Mouse (Mus musculus) erythroblast, embryonic 14.5 days (primary cell): ENCODE data around the gene Smtn. TPM values are rescaled to one million over a fixed set of nuclear protein-coding genes. Genes with fewer than 3 reads are reported as not detected.

Experiments
- H3K27me3 ChIP-seq: 2 replicates; pipeline ENCODE4 v1.6.1; 2012; ENCODE audit warnings: inconsistent platforms; ENCODE audit not compliant: control insufficient read depth
- H3K36me3 ChIP-seq: 2 replicates; pipeline ENCODE4 v1.6.1; 2012; ENCODE audit warnings: mild to moderate bottlenecking, inconsistent platforms; ENCODE audit not compliant: control insufficient read depth
- H3K4me1 ChIP-seq: 2 replicates; pipeline ENCODE4 v1.6.1; 2012; ENCODE audit warnings: inconsistent platforms; ENCODE audit not compliant: control insufficient read depth
- H3K4me3 ChIP-seq: replicated peaks from 2 replicates; pipeline ENCODE3; 2012; ENCODE audit warnings: moderate library complexity, mild to moderate bottlenecking, inconsistent platforms
- H3K9me3 ChIP-seq: 2 replicates; pipeline ENCODE4 v1.6.1; 2012; ENCODE audit warnings: low read length, inconsistent platforms, mixed read lengths; ENCODE audit not compliant: control insufficient read depth
- GATA1 ChIP-seq: IDR thresholded peaks from 2 replicates; pipeline ENCODE4 v1.6.1; 2012; ENCODE audit warnings: low read length, inconsistent platforms, mixed read lengths
- TAL1 ChIP-seq: IDR thresholded peaks from 3 replicates; pipeline ENCODE4 v1.6.1; 2012; ENCODE audit warnings: low read length, inconsistent platforms, mixed read lengths
- polyA plus RNA-seq: library from polyadenylated mRNA; stranded (reverse); fragments of >175 nt; gene quantifications from 2 replicates; pipeline ENCODE4 v1.2.3, GENCODE M21; 2012

Gene Smtn
- polyA plus RNA-seq, 1 experiment = 0.65 TPM

DNA sequence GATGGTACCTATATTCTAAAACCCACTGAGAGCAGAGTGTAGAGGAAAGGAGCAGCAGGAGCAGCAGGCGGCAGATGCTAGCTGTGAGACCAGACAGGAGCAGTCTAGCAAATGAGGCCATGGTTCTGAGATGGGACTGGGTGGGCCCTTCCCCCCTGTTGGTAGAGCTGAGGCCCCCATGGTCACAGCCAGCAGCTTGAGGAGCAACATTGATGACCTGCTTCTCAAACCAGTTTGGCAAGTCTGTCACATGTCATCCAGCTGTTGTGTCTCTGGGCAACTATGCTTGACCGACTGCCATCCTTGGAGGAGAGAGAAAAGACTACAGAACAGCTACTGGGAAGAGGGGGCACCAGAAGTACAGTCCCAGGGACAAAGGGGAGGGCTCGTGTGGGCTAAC is 1.5 kb upstream of the Smtn start:
- Histone ChIP-seq H3K4me3 (no peak overlapping the region), H3K36me3 (no peaks in the 10 kb centered on the region), H3K27me3 (no peaks in the 10 kb centered on the region; the same call in 1 of the 2 replicates), H3K4me1 (peaks cover 24% of the 10 kb centered on the region), H3K9me3 (peaks cover 7% of the 10 kb centered on the region; the same call in 1 of the 2 replicates)
- TF ChIP-seq GATA1 = no peak
- TF ChIP-seq TAL1 = no peak

DNA sequence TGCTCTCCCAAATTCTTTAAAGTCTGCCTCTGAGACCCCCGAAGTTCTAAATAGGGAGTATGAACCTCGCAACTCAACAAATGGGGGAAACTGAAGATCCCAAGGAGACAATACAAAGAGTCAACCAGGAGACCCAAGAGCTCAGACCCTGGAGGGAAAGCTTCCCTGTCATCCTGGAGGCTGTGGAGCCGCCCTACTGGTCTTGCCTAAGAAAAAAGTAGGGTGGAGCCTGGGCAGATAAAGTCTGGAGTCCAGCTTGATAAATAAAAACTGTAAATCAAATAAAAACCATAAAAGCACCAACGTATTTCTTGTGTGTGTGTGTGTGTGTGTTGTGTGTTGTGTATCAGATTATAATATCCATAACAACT is 601 bp downstream of the Smtn start:
- Histone ChIP-seq H3K4me1 (peaks cover 38% of the 10 kb centered on the region), H3K9me3 (peaks cover 7% of the 10 kb centered on the region; the same call in 1 of the 2 replicates), H3K36me3 (no peaks in the 10 kb centered on the region), H3K27me3 (no peaks in the 10 kb centered on the region; the same call in 1 of the 2 replicates), H3K4me3 (peak overlapping the region; percentile 66)
- no peak for TF ChIP-seq GATA1
- TF ChIP-seq TAL1 = no peak

DNA sequence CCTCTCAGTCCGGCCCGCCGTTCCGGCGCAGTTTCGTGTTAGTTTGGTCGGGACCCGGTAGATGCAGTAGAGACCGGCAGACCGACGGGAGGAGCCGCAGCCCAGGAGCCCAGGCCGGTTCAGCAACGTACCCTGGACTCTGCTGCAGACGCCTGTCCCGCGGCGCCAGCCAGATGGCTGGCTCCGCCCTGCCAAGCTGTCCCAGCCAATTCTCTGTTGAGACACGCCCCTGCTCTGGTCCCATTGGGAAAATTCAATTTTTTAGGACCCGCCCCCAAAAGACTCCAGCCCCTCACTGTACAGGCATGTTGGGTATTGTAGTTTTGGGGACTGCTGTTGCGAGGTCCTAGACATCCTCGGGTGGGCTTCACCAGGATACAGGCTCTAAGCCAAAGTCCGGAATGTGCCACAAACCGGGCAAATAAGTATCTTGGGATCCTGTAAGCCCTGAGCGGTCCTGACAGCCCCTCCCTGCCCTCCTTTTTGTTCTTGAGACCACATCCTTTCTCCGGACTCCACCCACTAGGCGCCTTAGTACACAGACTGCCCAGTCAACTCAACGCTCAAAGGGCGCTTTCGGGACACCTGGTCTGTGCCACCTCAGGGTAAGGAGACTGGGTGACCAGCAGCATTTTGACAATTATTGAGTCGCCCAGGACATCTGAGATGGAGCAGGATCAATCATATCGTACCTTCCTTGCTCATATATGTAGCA is 1.1 kb downstream of the Smtn start:
- Histone ChIP-seq H3K9me3 (peaks cover 2% of the 10 kb centered on the region; the same call in 1 of the 2 replicates), H3K27me3 (no peaks in the 10 kb centered on the region; the same call in 1 of the 2 replicates), H3K4me1 (peaks cover 38% of the 10 kb centered on the region), H3K36me3 (no peaks in the 10 kb centered on the region), H3K4me3 (peak overlapping the region; percentile 66)
- TF ChIP-seq GATA1 = no peak
- no peak for TF ChIP-seq TAL1

DNA sequence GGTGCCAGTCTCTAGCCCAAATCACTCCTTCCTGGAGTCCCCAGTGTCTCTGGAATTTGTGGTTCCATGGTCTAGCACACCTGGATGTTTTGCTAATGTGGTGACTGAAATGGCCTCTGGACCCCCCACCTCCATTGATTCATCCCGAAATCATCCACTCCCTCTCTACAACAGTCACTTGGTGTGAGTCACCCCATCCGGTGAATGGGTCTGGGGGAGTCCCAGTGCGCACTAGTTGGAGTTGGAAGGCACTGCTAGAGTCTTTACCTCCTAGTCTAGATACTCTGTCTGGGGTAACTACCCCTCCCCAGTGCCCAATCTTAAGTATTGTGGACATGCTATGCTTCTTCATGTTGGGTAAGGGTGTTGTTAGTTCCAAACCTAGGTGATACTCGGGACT is 2.1 kb downstream of the Smtn start:
- TF ChIP-seq TAL1 (no peak), GATA1 (no peak)
- Histone ChIP-seq H3K9me3 (no peaks in the 10 kb centered on the region), H3K4me3 (peak overlapping the region; percentile 66), H3K36me3 (no peaks in the 10 kb centered on the region; the same call in 1 of the 2 replicates), H3K27me3 (no peaks in the 10 kb centered on the region; the same call in 1 of the 2 replicates), H3K4me1 (peaks cover 38% of the 10 kb centered on the region)

DNA sequence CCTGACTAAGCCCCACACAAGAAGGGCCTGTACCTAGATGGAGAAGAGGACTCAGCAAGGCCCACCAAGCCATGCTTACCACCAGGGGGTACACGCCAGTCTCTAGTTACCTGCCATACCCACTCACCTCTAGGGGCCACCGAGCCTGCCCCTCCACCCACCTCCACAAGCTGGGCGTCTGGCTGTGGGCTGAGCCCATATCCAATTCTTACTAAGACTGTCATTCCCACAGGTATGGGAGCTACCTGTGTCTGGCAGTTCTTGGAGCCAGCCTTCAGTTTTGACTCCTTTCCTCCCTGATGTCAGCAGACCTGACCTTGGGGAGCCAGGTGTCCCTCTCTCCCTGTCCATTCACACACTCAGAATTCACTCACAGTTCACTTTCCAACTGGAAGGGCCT is 2.7 kb downstream of the Smtn start:
- Histone ChIP-seq H3K9me3 (no peaks in the 10 kb centered on the region), H3K36me3 (peaks cover 5% of the 10 kb centered on the region; the same call in 1 of the 2 replicates), H3K27me3 (no peaks in the 10 kb centered on the region; the same call in 1 of the 2 replicates), H3K4me3 (no peak overlapping the region), H3K4me1 (peaks cover 38% of the 10 kb centered on the region)
- TF ChIP-seq GATA1 (no peak), TAL1 (no peak)

DNA sequence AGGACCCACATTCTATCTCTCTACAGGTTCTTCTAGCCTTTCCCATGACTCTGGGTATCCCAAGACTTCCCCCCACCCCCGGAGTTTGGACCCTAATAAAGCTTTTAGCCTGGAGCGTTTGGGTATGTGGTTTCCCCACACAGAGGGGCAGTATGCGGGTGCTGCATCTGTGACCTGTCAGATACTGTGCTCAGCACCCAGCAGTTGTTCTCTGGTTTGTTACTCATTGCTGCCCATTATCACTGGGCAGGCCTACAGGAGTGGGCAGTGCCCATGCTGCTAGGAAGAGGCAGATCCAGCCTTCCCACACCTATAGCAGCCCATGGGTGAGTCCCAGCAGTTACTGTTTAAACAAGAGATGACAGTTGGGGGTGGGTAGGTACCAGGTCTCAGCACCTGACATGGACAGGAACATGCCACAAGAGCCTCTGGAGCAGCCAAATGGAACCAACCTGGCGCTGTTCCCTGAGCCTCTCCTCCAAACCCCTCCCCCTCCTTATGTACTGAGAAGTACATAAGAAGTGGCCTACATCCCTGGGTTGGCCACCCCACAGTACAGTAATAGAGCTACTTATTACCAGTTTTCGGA is 3.6 kb downstream of the Smtn start:
- no peak overlapping the region for H3K4me3 ChIP-seq
- H3K4me1 ChIP-seq = peaks cover 38% of the 10 kb centered on the region
- no peaks in the 10 kb centered on the region; the same call in 1 of the 2 replicates for H3K27me3 ChIP-seq
- TF ChIP-seq GATA1 (no peak), TAL1 (no peak)
- H3K9me3 ChIP-seq = no peaks in the 10 kb centered on the region
- H3K36me3 ChIP-seq = peaks cover 11% of the 10 kb centered on the region; the same call in 1 of the 2 replicates

DNA sequence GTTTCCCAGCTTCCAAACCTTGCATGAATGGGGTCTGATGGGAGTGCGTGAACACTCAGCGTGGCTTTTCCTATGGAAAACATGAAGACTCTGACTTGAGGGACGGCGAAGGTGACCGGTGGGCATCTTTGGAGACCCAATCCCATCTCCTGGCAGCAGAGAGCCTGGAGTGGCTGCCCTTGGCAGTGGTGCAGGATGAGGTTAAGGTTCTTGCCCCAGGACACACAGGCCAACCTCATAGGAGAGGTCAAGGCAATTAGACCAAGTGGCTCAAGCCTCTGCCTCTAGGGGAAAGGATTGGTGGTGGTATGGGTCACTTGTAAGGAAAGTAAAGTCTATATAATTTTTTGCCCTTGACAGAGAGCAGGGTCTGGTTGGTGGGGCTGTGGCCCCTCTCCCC is 4.3 kb downstream of the Smtn start:
- TF ChIP-seq TAL1 (no peak), GATA1 (no peak)
- no peaks in the 10 kb centered on the region for H3K9me3 ChIP-seq
- no peaks in the 10 kb centered on the region; the same call in 1 of the 2 replicates for H3K27me3 ChIP-seq
- H3K4me1 ChIP-seq = peaks cover 38% of the 10 kb centered on the region
- peak overlapping the region; percentile 61 for H3K4me3 ChIP-seq
- peaks cover 14% of the 10 kb centered on the region; the same call in 1 of the 2 replicates for H3K36me3 ChIP-seq

DNA sequence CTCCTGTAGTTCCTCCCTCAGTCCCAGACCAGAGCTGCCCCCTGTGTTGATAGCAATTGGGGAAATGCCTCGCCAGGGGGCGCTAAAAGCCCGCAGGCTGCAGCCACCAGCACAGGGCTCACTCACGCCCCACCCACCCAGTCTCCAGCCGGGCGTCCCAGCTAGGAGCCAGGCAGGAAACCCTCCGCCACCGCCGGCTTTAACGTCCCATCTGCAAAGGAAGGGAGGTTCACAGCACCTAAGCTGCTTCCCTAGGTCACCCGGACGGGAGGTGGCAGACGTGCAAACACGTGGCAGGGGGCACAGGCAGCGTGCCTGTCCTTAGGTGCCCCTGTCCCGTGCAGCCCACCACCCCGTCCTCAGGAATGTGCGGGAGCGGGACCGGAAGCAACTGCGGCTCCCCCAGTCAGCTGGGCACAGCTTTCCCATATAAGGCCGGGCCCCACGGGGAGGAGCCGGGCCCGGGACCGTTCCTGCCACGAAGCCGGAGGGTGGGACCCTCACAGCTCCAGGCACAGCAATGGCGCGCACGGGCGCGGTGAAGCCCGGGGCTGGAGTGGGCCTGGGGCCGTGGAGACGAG is 4.9 kb downstream of the Smtn start:
- TF ChIP-seq TAL1 = no peak
- TF ChIP-seq GATA1 = no peak

DNA sequence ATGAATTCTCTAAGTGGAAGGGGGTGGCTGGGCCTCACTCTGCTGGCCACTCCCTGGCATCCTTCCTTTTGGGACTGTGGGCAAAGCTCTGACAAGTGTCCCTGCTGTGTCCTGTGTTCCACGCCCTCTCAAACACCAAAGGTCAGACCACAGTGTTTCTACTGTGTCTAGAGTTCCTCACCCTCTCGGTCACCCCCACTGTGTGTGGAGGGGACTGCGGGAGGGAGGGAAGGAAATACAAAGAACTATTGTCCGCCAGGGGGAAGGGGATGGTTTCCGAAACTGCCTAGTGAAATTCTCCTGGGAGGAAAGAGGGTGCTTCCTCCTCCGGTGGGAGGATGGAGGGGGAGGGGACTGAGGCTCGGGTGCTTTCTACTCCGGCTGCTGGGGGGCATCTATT is 5.5 kb downstream of the Smtn start:
- TF ChIP-seq GATA1 = no peak
- TF ChIP-seq TAL1 = no peak
- Histone ChIP-seq H3K36me3 (peaks cover 17% of the 10 kb centered on the region; the same call in 1 of the 2 replicates), H3K4me3 (peak overlapping the region; percentile 61), H3K27me3 (no peaks in the 10 kb centered on the region; the same call in 1 of the 2 replicates), H3K9me3 (no peaks in the 10 kb centered on the region), H3K4me1 (peaks cover 38% of the 10 kb centered on the region)

More for the DNA sequence above, 4.9 kb downstream of the Smtn start:
- Histone ChIP-seq H3K4me1 (peaks cover 38% of the 10 kb centered on the region), H3K27me3 (no peaks in the 10 kb centered on the region; the same call in 1 of the 2 replicates), H3K9me3 (no peaks in the 10 kb centered on the region), H3K36me3 (peaks cover 15% of the 10 kb centered on the region; the same call in 1 of the 2 replicates), H3K4me3 (peak overlapping the region; percentile 61)
